Mouse (Mus musculus) G1E-ER4 (cell line): ENCODE data around the gene Ccnd2. TPM values are rescaled to one million over a fixed set of nuclear protein-coding genes. Genes with fewer than 3 reads are reported as not detected.

Experiments used
- GATA1 ChIP-seq: IDR thresholded peaks from one replicate; pipeline ENCODE4 v1.8.0; 2012; ENCODE audit warnings: low read length, inconsistent platforms
- polyA plus RNA-seq: library from polyadenylated mRNA; stranded (reverse); fragments of >175 nt; gene quantifications from 2 replicates; pipeline ENCODE4 v1.2.3, GENCODE M21; 2012

Ccnd2 gene
- 304 and 778 TPM in 2 replicates for polyA plus RNA-seq

DNA sequence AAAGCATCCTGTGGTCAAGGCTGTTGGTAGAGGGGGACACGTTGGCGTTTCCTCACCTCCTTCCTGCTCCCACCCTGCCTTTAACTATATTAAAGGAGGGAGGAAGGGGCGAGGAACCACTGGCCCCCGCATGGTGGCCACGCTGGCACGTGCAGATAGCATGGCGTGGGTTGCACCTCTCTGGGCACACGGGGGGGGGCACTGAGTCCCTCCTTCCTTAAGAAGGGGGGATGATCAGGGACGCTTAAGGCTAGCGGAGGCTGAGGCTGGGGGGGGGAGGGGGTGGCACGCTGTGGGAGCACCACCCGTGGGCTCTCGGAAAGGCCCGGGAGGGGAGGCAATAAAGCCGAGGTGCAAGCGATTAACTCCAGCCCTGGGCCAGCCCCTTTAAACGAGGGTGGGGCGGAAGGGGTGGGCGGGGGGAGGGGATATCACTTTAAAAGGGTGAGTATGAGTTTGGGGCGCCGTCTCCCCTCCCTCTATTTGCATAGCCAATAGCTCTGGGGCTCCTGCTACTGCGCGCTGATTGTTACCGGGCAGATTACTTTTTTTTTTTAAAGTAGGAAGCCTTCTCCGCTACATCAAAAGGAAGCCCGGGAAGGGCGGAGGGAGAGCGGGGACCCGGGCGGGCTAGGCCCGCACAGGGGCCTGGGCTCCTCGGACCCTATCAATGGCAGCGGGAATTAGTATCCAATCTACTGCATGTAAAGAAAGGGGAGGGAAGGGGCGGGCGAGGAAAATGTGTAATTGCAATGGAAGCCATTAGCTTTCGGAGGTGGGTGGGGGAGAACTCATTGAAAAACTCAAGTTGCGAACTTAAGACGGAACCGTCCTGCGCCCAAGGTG is at the start of gene Ccnd2:
Gene Ccnd2 (minus strand): TSS at position 88 of the 846 bp plus-strand sequence.
- no peak for TF ChIP-seq GATA1

DNA sequence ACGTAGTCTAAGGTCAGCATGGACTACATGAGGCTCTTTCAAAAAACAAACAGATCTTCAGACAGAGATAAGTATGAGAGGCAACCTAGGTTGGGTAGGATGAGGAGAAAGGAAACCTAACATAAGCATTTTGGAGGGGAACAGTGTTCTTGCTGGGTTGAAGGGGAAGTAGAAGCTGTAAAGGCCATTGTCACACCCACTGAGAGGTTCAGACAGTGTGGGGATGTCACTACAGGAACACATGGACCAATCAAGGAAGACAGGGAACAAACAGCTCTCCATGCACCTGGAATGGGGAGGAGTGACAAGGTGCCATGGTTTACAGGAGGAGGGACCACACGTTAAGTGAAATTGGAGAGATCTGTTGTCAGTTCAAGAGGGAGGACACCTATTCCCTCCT is 45.0 kb upstream of the Ccnd2 start:
- TF ChIP-seq GATA1: no peak

DNA sequence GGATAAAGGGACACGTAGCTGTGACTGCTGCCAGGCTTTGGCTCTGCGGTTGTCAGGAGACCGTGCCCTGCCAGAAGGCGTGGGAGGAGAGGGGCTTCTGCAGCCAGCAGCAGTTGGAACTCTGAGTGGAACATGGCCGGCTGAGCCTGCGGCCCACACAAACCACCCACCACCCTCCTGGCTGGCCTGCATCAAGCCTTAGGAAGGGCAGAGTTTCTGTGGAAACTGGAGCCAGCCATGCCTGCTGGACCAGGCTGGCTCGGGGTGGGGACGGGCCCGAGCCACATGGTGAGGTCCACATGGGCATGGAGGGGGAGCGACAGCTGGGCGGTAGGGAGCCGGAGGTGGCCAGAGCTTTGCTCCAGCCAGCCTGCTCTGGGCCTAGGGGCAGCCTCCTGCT is 29.3 kb upstream of the Ccnd2 start:
- TF ChIP-seq GATA1: no peak

- TF ChIP-seq GATA1: no peak
Measured at GRCm38 (mm10) chr6:127179056-127179759, 27.2 kb upstream of the Ccnd2 start.

GRCm38 (mm10) chr6:127177962-127178361 is 26.0 kb upstream of the Ccnd2 start:
- no peak for TF ChIP-seq GATA1

- no peak for TF ChIP-seq GATA1
Measured at GRCm38 (mm10) chr6:127177441-127177840, 25.4 kb upstream of the Ccnd2 start.

DNA sequence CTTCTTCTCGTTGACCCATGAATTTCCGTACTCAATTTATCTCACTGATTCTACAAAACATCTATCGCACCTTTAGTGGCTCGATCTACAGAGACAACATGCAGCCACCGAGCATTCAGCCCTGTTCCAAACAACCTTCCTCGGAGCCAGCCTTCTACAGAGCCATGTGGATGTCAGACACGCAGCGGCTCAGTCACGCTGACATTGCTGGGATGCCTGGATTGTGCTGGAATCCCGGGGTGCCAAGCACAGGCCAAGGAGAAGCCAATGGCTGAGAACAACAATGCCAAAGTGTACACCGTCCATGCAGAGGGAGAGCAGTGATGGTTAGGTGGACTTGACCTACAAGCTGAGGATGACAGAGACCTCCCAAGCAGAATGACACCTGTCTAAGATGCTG is 20.5 kb upstream of the Ccnd2 start:
- TF ChIP-seq GATA1: no peak

DNA sequence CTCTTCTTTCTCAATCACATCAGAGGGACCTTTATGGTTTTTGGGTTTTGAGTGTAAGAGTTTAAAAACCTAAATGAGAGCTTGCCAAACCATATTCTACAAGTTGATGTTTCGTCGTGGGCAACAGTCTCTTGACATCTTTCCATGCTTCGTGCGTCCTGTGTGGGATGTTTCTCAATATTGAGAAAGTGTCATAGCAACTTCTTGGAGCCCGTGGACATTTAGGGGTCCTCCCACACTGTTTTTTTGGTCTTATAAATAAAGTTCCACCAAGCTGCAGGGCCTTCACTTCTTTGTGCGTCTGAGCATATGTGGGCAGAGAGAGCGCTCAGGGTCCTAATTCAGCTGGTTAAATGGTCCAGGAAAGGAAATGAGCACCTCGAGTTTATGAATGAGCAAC is 18.7 kb upstream of the Ccnd2 start:
- TF ChIP-seq GATA1: no peak

DNA sequence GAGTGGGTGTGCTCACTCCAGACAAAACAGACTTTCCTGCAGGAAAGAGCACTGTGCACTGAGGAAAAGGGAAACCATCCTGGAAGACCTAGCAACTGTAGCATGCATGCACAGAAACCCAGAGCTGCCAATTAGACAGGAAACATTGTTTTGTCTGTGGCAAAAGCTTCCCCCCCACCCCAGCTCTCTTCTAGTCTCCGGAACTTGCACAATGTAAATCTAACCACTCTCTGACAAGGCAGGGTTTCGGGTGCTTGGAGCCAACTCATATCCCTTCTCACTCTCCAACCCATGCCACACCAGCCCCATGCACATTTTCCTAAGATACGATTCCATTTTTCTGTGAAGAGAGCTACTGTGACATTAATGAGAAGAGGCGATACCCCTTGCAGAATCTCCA is 13.7 kb upstream of the Ccnd2 start:
- no peak for TF ChIP-seq GATA1

DNA sequence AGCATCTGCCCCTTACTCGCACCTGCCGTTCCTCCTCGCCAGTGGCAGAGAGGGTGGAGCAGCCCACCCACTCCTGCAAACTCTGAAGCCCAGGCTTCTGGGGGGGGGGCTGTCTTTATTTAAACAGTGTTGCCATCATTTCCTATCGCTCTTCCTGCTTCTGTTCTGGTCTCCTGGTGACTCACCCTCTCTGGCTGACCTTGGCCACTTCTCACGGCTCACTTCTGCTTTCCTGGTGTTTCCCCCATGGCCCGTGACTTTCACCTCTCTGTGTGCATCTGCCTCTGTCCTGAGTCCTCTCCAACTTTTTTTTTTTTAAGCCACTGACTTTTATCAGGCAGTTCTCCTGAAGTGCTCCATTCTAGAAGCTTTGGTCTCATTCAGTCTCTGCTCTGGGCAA is 10.8 kb upstream of the Ccnd2 start:
- TF ChIP-seq GATA1: no peak

DNA sequence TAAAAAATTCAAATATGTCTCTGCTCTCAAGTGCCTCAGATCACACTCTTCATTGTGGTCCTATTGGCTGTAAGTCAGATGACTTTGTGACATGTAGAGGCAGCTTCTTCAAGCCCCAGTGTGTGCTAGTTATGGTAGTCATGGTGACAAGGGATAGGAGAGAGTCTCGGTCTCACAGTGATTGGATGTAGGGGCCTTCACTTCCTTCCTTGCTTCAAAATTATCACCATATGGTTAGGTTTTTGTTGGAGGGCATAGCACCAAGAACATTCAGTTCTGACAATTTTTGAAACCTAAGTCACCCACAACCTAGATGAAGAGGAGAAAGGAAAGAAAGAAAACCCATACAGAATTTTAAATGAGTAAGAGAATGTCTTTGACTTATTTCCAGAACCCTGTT is 5.3 kb upstream of the Ccnd2 start:
- TF ChIP-seq GATA1: no peak

DNA sequence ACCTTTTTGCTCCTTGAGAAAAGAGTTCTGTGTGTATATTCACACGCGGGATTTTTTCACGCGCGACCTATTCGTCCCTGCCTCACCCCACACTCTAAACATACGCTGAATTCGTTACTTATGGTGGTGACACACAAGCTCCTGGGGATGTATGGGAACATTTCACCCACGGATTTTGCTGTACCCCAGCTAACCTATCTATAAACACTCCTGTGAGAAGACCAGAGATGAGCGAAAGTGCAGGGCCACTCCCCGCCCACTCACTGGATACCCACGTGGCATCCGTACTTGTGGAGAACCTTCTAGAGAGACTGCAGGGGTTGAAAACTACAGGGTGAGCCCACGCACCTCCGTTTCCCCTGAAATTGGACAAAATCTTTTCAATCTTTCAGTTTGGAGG is 3.5 kb upstream of the Ccnd2 start:
- no peak for TF ChIP-seq GATA1

DNA sequence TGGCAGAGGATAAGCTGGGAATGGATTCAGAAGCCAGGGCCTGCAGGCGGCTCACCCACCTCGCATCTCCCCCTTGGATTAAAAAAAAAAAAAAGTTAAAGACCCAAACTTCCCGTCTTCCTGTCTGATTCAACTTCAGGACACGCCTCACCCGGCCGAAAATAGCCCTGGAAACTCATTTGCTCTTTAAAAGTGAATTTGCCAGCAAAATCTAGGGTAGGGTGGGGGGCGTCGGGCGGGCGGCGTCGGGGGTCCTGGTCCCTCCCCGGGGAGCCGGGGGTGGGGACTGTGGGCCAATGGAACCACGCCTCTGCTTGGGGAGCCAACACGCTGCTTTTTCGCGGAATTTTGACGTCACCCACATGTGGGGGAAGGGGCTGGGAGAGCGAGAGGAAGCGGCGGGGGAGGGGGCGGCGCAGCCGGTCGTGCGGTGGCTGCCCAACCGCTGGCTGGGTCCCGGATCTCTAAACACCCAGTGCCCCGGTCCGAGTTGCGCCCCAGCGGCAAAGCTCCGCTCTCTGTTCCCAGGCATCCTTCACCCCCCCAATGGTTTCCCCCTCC is 2.8 kb upstream of the Ccnd2 start:
- no peak for TF ChIP-seq GATA1

DNA sequence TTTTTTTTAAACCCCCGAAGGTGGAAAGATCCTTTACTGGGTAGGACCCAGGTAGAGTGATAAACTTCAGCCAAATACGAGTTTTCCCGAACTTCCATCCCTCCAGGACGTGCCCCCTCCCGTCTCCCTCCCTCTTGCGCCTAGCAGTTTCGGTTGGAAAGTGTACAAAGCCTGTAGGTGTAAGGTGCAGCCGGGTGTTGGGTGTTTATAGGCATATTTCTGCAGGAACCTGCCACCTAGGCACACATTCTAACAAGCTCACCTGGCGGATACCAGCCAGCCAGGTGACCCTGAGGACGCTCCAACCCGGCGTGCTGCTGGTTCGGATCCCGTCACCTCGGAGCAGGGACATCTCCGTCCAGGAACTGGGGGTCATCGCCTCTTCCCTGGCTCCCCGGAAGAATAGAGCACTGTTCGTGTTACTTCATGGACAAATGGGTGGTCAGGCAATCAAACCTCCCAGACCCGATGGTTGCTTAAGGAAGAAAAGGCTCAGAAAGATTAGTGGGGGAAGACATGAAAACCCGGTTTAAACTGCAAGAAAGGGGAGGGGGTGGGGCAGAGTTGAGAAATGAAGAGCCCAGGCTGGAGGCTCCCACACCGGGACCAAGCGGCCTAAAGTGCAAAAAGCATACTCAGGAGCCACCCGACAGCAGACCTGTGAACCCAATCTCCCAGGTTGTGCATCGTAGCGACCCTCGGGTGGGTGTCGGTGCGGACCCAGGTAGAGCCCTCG is 2.1 kb upstream of the Ccnd2 start:
- TF ChIP-seq GATA1: no peak

DNA sequence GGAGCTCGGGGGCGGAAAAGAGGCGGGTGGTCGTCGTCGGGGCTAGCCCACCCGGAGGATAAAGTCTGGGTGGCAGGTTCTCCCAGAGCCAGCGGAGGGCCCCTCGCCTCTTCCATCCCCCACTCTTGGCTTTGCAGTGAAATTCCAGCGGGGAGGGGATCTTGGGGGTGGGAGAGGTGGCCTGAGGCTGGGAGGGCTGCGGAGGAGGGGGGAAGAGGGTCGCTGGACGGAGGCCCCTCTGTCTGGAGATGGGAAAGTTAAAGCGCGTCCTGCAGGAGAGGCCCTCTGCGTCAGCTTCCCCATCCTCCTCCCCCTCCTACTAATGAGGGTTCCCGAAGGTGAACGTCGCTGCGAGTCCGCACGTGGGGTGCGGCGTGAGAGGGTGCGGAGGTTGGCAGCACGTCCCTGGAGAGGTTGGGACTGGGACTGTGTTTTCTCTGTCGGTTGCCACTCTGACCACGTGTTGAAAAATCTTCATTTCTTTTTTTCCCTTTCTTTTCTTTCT is 1.4 kb upstream of the Ccnd2 start:
- TF ChIP-seq GATA1: no peak

- TF ChIP-seq GATA1: no peak
Measured at GRCm38 (mm10) chr6:127151565-127152105, 358 bp downstream of the Ccnd2 start.
